Mouse (Mus musculus): ENCODE data around the gene Samd8.

- TF ChIP-seq CTCF (IDR thresholded peaks at IDR 0.05; ENCODE audit: low read depth, low read length) (no peak), POLR2A (IDR thresholded peaks at IDR 0.05; ENCODE audit: extremely low read depth, insufficient read depth, low read length) (no peak)
Measured at GRCm38 (mm10) chr14:21753367-21753766, 3.0 kb downstream of the Samd8 start.
